Mouse (Mus musculus) heart, embryonic 13.5 days (tissue): Measurements from ENCODE around the gene Elovl2. TPM values are rescaled to one million over a fixed set of nuclear protein-coding genes. Genes with fewer than 3 reads are reported as not detected.
"Not testable (repeated sequence)": the region's sequence is repeated elsewhere in the genome, so short reads cannot be mapped to it uniquely, and the experiment has no call there.

Experiments used
- ATAC-seq: fragments of 200-750 bp; cut with Nextera tagmentation; 2 replicates; pipeline ENCODE4 v1.8.0; 2017; ENCODE audit warnings: moderate TSS enrichment; ENCODE audit not compliant: insufficient number of reproducible peaks, low FRiP score, low TSS enrichment; ENCODE audit errors: extremely low read depth
- H3K27ac ChIP-seq: fragments of 300-500 bp; sonication (generic); replicated peaks from 2 replicates; pipeline ENCODE4 v1.5.1; 2015; ENCODE audit warnings: moderate library complexity, mild to moderate bottlenecking, inconsistent platforms
- H3K27me3 ChIP-seq: fragments of 300-500 bp; sonication (generic); replicated peaks from 2 replicates; pipeline ENCODE4 v1.6.1; 2015; ENCODE audit warnings: mild to moderate bottlenecking, inconsistent platforms
- H3K36me3 ChIP-seq: fragments of 300-500 bp; sonication (generic); 2 replicates; pipeline ENCODE4 v1.6.1; 2015; ENCODE audit warnings: mild to moderate bottlenecking, inconsistent platforms
- H3K4me1 ChIP-seq: fragments of 300-500 bp; sonication (generic); 2 replicates; pipeline ENCODE4 v1.6.1; 2015; ENCODE audit warnings: inconsistent platforms
- H3K4me2 ChIP-seq: fragments of 300-500 bp; sonication (generic); 2 replicates; pipeline ENCODE4 v1.6.1; 2015; ENCODE audit warnings: inconsistent platforms, mild to moderate bottlenecking, moderate library complexity
- H3K4me3 ChIP-seq: fragments of 300-500 bp; sonication (generic); 2 replicates; pipeline ENCODE4 v1.5.1; 2015; ENCODE audit warnings: moderate library complexity, mild to moderate bottlenecking, inconsistent platforms
- H3K9ac ChIP-seq: fragments of 300-500 bp; sonication (generic); 2 replicates; pipeline ENCODE4 v1.6.1; 2015; ENCODE audit warnings: inconsistent platforms, mild to moderate bottlenecking, moderate library complexity
- H3K9me3 ChIP-seq: fragments of 300-500 bp; sonication (generic); 2 replicates; pipeline ENCODE4 v1.6.1; 2016; ENCODE audit warnings: inconsistent platforms
- WGBS: fragments of 180-500 bp; shearing (Covaris S2); methylation state at CpG from one replicate; pipeline ENCODE4 v1.1.7; 2015; ENCODE audit warnings: mixed read lengths; 5-methylcytosine and 5-hydroxymethylcytosine counted together
- polyA plus RNA-seq: library from polyadenylated mRNA; unstranded; fragments of >200 nt; fragmentation: Nextera tagmentation; extraction: Ambion mirVana; gene quantifications from 2 replicates; pipeline ENCODE4 v1.2.1, GENCODE M21; 2015

The Elovl2 gene
- 1.5 and 2.1 TPM in 2 replicates for polyA plus RNA-seq

- H3K9me3 ChIP-seq, result no peaks in the 10 kb centered on the region
- peak within 1 kb of the TSS; percentile 76 for H3K4me2 ChIP-seq
- peaks cover 4% of the 10 kb centered on the region for H3K4me1 ChIP-seq
- peak; percentile 83 for ATAC-seq
- 2% methylated on average over 76 of the region's 77 CpGs for whole genome bisulfite sequencing
- no peaks in the 10 kb centered on the region for H3K36me3 ChIP-seq
- peak within 1 kb of the TSS; percentile 75 for H3K9ac ChIP-seq
- no peaks in the 10 kb centered on the region for H3K27me3 ChIP-seq
- H3K27ac ChIP-seq, result no peak within 1 kb of the TSS
- peak within 1 kb of the TSS; percentile 65 for H3K4me3 ChIP-seq
Observed at GRCm38 (mm10) chr13:41220304-41220834, at the start of gene Elovl2. TSS of gene Elovl2 (minus strand) at chr13:41220405.

GRCm38 (mm10) chr13:41267827-41268408 lies 47.7 kb upstream of the Elovl2 start:
- no peak overlapping the region for H3K4me2 ChIP-seq
- WGBS, result 26% methylated on average over 7 of the region's 7 CpGs
- peaks cover under 1% of the 10 kb centered on the region for H3K36me3 ChIP-seq
- peaks cover 6% of the 10 kb centered on the region for H3K4me1 ChIP-seq
- no peak for ATAC-seq
- no peak overlapping the region for H3K27ac ChIP-seq
- H3K27me3 ChIP-seq, result no peaks in the 10 kb centered on the region
- H3K9me3 ChIP-seq, result peaks cover 6% of the 10 kb centered on the region
- peak overlapping the region; percentile 25; the same call in 1 of the 2 replicates for H3K9ac ChIP-seq
- H3K4me3 ChIP-seq, result no peak overlapping the region

DNA sequence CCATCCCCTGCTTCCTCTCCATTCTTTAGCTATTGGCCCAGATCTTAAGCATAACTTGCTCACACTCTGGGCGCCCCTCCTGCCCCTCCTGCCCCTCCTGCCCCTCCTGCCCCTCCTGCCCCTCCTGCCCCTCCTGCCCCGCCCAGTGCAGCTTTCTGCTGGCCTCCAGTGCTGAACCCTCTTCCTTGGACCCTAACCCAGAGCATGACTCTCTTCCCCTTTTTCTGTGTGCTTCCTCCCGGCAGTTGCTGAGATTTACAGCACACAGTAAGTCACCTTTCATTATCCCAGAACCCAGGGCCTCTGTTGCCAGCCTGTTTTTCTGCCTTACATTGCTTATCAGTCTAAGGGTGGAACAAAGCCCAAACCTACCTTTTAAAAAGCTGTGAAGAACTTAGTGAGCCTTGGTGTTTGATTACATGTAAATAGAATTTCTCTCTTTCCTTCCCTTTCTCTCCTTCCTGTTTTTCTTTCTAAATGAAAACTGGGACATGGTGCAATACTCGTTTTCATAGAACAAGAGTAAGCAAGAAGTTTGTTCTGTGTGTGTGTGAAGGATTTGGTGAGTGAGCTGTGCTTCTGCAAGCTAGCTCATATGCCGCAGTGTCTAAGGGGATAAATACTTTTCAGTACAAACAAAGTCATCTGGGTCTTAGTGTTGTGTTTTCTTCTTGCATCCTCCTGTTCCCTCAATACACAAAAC lies 43.2 kb upstream of the Elovl2 start:
- Histone ChIP-seq H3K4me1 (peaks cover 6% of the 10 kb centered on the region), H3K27ac (no peak overlapping the region), H3K9ac (no peak overlapping the region), H3K36me3 (no peaks in the 10 kb centered on the region), H3K4me3 (no peak overlapping the region), H3K27me3 (no peaks in the 10 kb centered on the region), H3K4me2 (no peak overlapping the region), H3K9me3 (peaks cover 6% of the 10 kb centered on the region)
- no peak for ATAC-seq
- WGBS, result 58% methylated on average over 5 of the region's 5 CpGs

DNA sequence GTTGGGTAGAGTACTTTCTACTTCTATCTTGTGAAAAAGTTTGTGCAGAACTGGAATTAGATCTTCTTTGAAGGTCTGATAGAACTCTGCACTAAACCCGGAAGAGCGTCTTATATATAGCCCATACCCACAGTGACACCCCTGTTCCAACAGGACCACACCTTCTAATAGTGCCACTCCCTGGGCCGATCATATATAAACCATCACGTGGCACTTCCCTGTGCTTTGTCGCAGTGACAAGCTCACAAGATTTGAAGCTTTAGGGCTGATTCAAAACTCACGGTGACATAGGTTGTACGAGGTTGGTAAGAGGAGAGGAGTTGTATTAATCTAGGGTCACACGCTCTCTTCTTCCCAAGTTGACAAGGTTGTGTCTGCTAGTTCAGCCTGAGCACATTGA lies 41.4 kb upstream of the Elovl2 start:
- H3K27ac ChIP-seq, H3K4me1 ChIP-seq, H3K36me3 ChIP-seq, H3K9ac ChIP-seq, H3K9me3 ChIP-seq, H3K4me3 ChIP-seq, ATAC-seq, H3K4me2 ChIP-seq, H3K27me3 ChIP-seq: not testable (repeated sequence)
- WGBS, result 90% methylated on average over 8 of the region's 8 CpGs

GRCm38 (mm10) chr13:41257851-41258250 lies 37.6 kb upstream of the Elovl2 start:
- Histone ChIP-seq H3K9ac (no peak overlapping the region), H3K36me3 (no peaks in the 10 kb centered on the region), H3K27ac (no peak overlapping the region), H3K4me2 (no peak overlapping the region), H3K4me1 (peaks cover 8% of the 10 kb centered on the region), H3K9me3 (no peaks in the 10 kb centered on the region), H3K27me3 (no peaks in the 10 kb centered on the region), H3K4me3 (no peak overlapping the region)
- no peak for ATAC-seq
- WGBS, result 52% methylated on average over 4 of the region's 4 CpGs

DNA sequence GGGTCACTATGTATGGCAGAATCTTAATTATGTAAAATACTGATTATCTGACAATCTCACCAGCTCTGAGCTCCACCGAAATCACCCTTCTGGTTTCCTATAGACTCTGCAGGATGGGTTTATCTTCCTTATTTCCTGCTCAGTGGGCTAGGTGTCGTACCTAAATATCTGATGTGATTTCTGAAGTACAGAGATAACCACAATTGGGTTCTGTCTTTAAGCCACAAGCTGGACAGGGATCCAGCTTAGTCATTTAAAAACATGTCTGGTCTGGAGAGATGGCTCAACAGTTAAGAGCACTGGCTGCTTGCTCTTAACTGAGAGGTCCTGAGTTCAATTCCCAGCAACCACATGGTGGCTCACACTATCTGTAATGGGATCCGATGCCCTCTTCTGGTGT lies 36.8 kb upstream of the Elovl2 start:
- H3K4me3 ChIP-seq, result no peak overlapping the region
- no peak overlapping the region for H3K4me2 ChIP-seq
- no peak overlapping the region for H3K9ac ChIP-seq
- no peak for ATAC-seq
- H3K9me3 ChIP-seq, result no peaks in the 10 kb centered on the region
- no peak overlapping the region for H3K27ac ChIP-seq
- 70% methylated on average over 3 of the region's 3 CpGs for WGBS
- peaks cover 12% of the 10 kb centered on the region for H3K4me1 ChIP-seq
- no peaks in the 10 kb centered on the region for H3K36me3 ChIP-seq
- no peaks in the 10 kb centered on the region for H3K27me3 ChIP-seq

- Histone ChIP-seq H3K27ac (no peak overlapping the region), H3K36me3 (no peaks in the 10 kb centered on the region), H3K4me1 (peaks cover 20% of the 10 kb centered on the region), H3K9me3 (no peaks in the 10 kb centered on the region), H3K4me3 (no peak overlapping the region), H3K4me2 (no peak overlapping the region), H3K27me3 (no peaks in the 10 kb centered on the region), H3K9ac (no peak overlapping the region)
- WGBS, result 84% methylated on average over 5 of the region's 5 CpGs
- no peak for ATAC-seq
Observed at GRCm38 (mm10) chr13:41256126-41256525, 35.9 kb upstream of the Elovl2 start.

DNA sequence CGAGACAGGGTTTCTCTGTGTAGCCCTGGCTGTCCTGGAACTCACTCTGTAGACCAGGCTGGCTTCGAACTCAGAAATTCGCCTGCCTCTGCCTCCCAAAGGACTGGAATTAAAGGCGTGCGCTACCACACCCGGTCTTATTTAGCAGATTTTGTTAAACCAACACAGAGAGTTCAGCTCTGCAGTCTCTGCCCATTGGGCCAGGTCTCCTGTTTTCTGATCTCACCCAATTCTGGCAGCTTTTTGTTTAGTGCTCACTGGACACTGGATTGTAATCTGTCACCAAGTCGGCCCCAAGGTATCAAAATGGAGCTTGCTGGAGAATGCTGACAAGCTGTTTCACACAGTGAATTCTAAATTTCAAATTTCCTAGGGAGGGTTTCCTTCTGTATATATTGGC lies 32.5 kb upstream of the Elovl2 start:
- ATAC-seq, result no peak

GRCm38 (mm10) chr13:41252141-41252540 lies 31.9 kb upstream of the Elovl2 start:
- 0 out of 2 replicates have a peak overlapping the region, but pooled peaks have one; percentile 5 for H3K9ac ChIP-seq
- no peaks in the 10 kb centered on the region for H3K27me3 ChIP-seq
- no peaks in the 10 kb centered on the region for H3K36me3 ChIP-seq
- H3K4me3 ChIP-seq, result no peak overlapping the region
- WGBS, result 72% methylated on average over 6 of the region's 6 CpGs
- H3K9me3 ChIP-seq, result no peaks in the 10 kb centered on the region
- peaks cover 23% of the 10 kb centered on the region for H3K4me1 ChIP-seq
- H3K27ac ChIP-seq, result no peak overlapping the region
- H3K4me2 ChIP-seq, result no peak overlapping the region
- ATAC-seq, result no peak

More for the DNA sequence above, 32.5 kb upstream of the Elovl2 start:
- Histone ChIP-seq H3K36me3 (no peaks in the 10 kb centered on the region), H3K9ac (no peak overlapping the region), H3K27ac (no peak overlapping the region), H3K9me3 (no peaks in the 10 kb centered on the region), H3K4me1 (peaks cover 26% of the 10 kb centered on the region), H3K27me3 (no peaks in the 10 kb centered on the region), H3K4me3 (no peak overlapping the region), H3K4me2 (no peak overlapping the region)
- WGBS, result 88% methylated on average over 7 of the region's 7 CpGs

- WGBS, result 60% methylated on average over 5 of the region's 5 CpGs
- Histone ChIP-seq H3K9ac (no peak overlapping the region), H3K4me1 (peaks cover 23% of the 10 kb centered on the region), H3K27ac (no peak overlapping the region), H3K4me3 (no peak overlapping the region), H3K9me3 (no peaks in the 10 kb centered on the region), H3K27me3 (no peaks in the 10 kb centered on the region), H3K36me3 (no peaks in the 10 kb centered on the region), H3K4me2 (no peak overlapping the region)
- no peak for ATAC-seq
Observed at GRCm38 (mm10) chr13:41251667-41252066, 31.5 kb upstream of the Elovl2 start.

DNA sequence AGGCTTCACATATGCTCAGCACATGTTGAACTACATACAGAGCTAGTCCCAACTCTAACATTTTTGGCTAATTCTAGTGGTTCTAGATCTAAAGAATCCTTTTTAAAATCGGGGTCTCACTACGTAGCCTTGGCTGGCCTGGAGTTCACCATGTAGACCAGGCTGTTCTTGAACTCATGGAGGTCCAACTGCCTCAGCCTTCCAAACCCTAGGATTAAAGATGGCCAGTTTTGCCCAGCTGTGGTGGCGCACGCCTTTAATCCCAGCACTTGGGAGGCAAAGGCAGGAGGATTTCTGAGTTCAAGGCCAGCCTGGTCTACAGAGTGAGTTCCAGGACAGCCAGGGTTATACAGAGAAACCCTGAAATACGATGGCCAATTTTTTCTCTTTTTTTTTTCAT lies 31.0 kb upstream of the Elovl2 start:
- not testable (repeated sequence) for H3K36me3 ChIP-seq, H3K27ac ChIP-seq
- 94% methylated on average over 5 of the region's 5 CpGs for WGBS

More for the DNA sequence above, 31.0 kb upstream of the Elovl2 start:
- H3K9me3 ChIP-seq, H3K27me3 ChIP-seq, H3K9ac ChIP-seq, ATAC-seq: not testable (repeated sequence)
- Histone ChIP-seq H3K4me1 (peaks cover 23% of the 10 kb centered on the region), H3K4me3 (peak overlapping the region; percentile 85), H3K4me2 (peak overlapping the region; percentile 89)
